Mouse (Mus musculus): ENCODE data around the gene Appl2. TPM values are rescaled to one million over a fixed set of nuclear protein-coding genes. Genes with fewer than 3 reads are reported as not detected.

Gene Appl2
- polyA plus RNA-seq (2012; rRNA removed): 37.1 and 50.0 TPM in 2 replicates

GRCm38 (mm10) chr10:83648131-83649020, at the start of gene Appl2:
Gene Appl2, minus strand, starts transcription at chr10:83648738.

Other genes with a start within 250 kb of the Appl2 start
- gene Aldh1l2, start 114.6 kb downstream of the Appl2 start, polyA plus RNA-seq (2012; rRNA removed): 19.3 and 21.3 TPM in 2 replicates
- gene Washc4, start 105.0 kb downstream of the Appl2 start, polyA plus RNA-seq (2012; rRNA removed): 15.5 and 16.4 TPM in 2 replicates
- 31.4 and 34.4 TPM in 2 replicates for gene 1500009L16Rik, start 74.1 kb upstream of the Appl2 start, polyA plus RNA-seq (2012; rRNA removed)

All from central nervous system, embryonic 14 days (tissue).